Mouse (Mus musculus) layer of hippocampus, adult 9-11 months (tissue): Measurements from ENCODE around the gene Srsf10.

Experiments used
- DNase-seq: peaks from one replicate; pipeline ENCODE4 v3.0.0; 2022

Gene Srsf10

GRCm38 (mm10) chr4:135855536-135856222, at the start of gene Srsf10:
Gene Srsf10, plus strand, starts transcription at chr4:135855747.
- peak; percentile 96 for DNase-seq

GRCm38 (mm10) chr4:135814896-135815295, 40.7 kb upstream of the Srsf10 start:
- DNase-seq = no peak

- no peak for DNase-seq
Measured at GRCm38 (mm10) chr4:135816905-135817622, 38.5 kb upstream of the Srsf10 start.

- no peak for DNase-seq
Measured at GRCm38 (mm10) chr4:135818366-135818765, 37.2 kb upstream of the Srsf10 start.

GRCm38 (mm10) chr4:135819826-135820526, 35.6 kb upstream of the Srsf10 start:
- DNase-seq = peak; percentile 33

GRCm38 (mm10) chr4:135821772-135822171, 33.8 kb upstream of the Srsf10 start:
- DNase-seq = no peak

- no peak for DNase-seq
Measured at GRCm38 (mm10) chr4:135823298-135823697, 32.2 kb upstream of the Srsf10 start.

GRCm38 (mm10) chr4:135824254-135824653, 31.3 kb upstream of the Srsf10 start:
- no peak for DNase-seq

GRCm38 (mm10) chr4:135828491-135828890, 27.1 kb upstream of the Srsf10 start:
- DNase-seq = peak; percentile 38

- no peak for DNase-seq
Measured at GRCm38 (mm10) chr4:135832070-135832469, 23.5 kb upstream of the Srsf10 start.

GRCm38 (mm10) chr4:135833301-135834123, 22.0 kb upstream of the Srsf10 start:
- DNase-seq = no peak

- DNase-seq = no peak
Measured at GRCm38 (mm10) chr4:135834124-135834717, 21.3 kb upstream of the Srsf10 start.

GRCm38 (mm10) chr4:135838925-135839292, 16.6 kb upstream of the Srsf10 start:
- DNase-seq = no peak

GRCm38 (mm10) chr4:135839293-135840011, 16.1 kb upstream of the Srsf10 start:
- DNase-seq = no peak

GRCm38 (mm10) chr4:135844400-135844799, 11.1 kb upstream of the Srsf10 start:
- no peak for DNase-seq

- no peak for DNase-seq
Measured at GRCm38 (mm10) chr4:135847581-135847980, 8.0 kb upstream of the Srsf10 start.

- peak; percentile 87 for DNase-seq
Measured at GRCm38 (mm10) chr4:135850411-135851095, 5.0 kb upstream of the Srsf10 start.

- no peak for DNase-seq
Measured at GRCm38 (mm10) chr4:135851942-135852341, 3.6 kb upstream of the Srsf10 start.

- peak; percentile 74 for DNase-seq
Measured at GRCm38 (mm10) chr4:135853987-135854546, 1.5 kb upstream of the Srsf10 start.

- DNase-seq = no peak
Measured at GRCm38 (mm10) chr4:135854630-135855029, 917 bp upstream of the Srsf10 start.

- no peak for DNase-seq
Measured at GRCm38 (mm10) chr4:135855080-135855479, 467 bp upstream of the Srsf10 start.
